Mouse (Mus musculus) liver, adult 2 months (tissue): ENCODE results near the gene Teddm2.

Source experiments
- CTCF ChIP-seq: fragments of 200-500 bp; IDR thresholded peaks from 2 replicates; pipeline ENCODE4 v1.5.1; 2011; ENCODE audit warnings: low read depth, low read length, control low read depth
- POLR2A ChIP-seq: fragments of 200-500 bp; IDR thresholded peaks from 2 replicates; pipeline ENCODE4 v1.6.1; 2011; ENCODE audit warnings: low read length, control low read depth; ENCODE audit not compliant: insufficient read depth; ENCODE audit errors: extremely low read depth

- TF ChIP-seq POLR2A (no peak), CTCF (no peak)
Measured at GRCm38 (mm10) chr1:153947837-153948236, 47.8 kb upstream of the Teddm2 start.
